Mouse (Mus musculus) olfactory bulb, adult 2 months (tissue): Measurements from ENCODE around the gene Apba1.

Experiments used
- CTCF ChIP-seq: fragments of 200-500 bp; IDR thresholded peaks from 2 replicates; pipeline ENCODE4 v1.5.1; 2012; ENCODE audit warnings: low read depth, mild to moderate bottlenecking, low read length, moderate library complexity; ENCODE audit not compliant: insufficient read depth
- POLR2A ChIP-seq: fragments of 200-500 bp; IDR thresholded peaks from 2 replicates; pipeline ENCODE4 v1.6.1; 2012; ENCODE audit warnings: mild to moderate bottlenecking, low read depth, low read length, moderate library complexity; ENCODE audit not compliant: insufficient read depth

- TF ChIP-seq CTCF = no peak
- no peak for TF ChIP-seq POLR2A
Observed at GRCm38 (mm10) chr19:23958925-23959324, 200.2 kb downstream of the Apba1 start.
